Mouse (Mus musculus) kidney, adult 11 months (tissue): ENCODE data around the gene Gm12794.
"Not testable (repeated sequence)": the region's sequence is repeated elsewhere in the genome, so short reads cannot be mapped to it uniquely, and the experiment has no call there.

Source experiments
- DNase-seq: peaks from one replicate; pipeline ENCODE4 v3.0.0; 2022

Gene Gm12794

DNA sequence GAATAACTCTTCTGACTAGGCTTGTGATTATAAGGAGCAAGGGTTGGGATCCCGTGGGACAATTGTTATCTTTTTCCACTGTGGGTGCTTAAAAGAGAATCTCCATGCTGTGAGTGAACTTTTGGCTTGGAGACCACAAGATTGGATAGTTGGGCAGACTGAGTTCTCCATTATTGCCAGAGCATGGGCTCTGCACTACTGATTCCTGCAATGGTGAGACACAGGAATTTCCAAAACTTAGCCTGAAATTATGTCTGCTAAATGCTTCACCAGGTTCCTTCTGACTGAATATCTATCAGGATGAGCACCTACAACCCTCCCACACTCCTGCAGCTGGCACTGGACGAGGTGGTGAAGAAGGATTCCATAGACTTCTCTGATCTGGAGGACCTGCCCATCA is at the start of gene Gm12794:
Gm12794 (plus strand) TSS at position 301 of the 400 bp plus-strand sequence.
- DNase-seq, result not testable (repeated sequence)

DNA sequence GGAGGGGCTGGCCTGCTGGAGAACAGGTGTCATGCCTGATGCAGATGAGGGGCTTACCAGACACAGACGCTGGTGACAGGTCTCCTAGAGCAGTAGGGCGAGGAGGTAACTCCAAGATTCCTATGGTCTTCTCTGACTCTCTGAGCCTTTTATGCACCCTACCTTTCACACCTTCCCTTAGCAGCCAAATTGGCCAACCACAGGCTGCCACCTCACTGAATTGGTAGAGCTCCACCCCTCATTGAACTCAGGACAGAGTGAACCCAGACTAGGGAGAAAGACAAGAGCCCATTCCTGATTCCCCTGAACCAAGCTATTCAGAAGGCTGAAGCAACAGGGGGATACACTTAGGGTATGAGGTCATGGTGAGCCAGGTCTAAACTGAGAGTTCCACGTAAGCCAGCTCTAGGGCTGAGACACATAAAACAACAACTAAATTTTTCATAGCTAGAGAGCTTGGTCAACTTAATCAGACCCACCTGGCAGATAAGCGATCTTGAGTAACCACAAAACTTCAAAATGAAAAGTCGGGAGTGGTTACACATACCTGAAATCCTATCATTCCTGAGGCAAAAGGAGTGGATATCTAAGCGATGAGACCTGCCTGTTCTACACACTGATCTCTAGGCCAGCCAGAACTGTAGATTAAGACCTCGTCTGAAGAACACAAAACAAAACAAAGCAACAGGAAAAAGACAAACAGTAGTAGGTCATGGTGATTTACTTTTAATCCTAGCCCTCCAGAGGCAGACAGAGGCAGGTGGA is 46.4 kb upstream of the Gm12794 start, which contains the start of gene C130073F10Rik:
C130073F10Rik (minus strand) TSS at position 134 of the 765 bp plus-strand sequence.
- DNase-seq, result no peak

DNA sequence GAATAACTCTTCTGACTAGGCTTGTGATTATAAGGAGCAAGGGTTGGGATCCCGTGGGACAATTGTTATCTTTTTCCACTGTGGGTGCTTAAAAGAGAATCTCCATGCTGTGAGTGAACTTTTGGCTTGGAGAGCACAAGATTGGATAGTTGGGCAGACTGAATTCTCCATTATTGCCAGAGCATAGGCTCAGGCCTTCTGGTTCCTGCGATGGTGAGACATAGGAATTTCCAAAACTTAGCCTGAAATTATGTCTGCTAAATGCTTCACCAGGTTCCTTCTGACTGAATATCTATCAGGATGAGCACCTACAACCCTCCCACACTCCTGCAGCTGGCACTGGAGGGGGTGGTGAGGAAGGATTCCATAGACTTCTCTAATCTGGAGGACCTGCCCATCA is 31.4 kb upstream of the Gm12794 start, which contains the start of gene Gm12800:
Gm12800 (plus strand) TSS at position 301 of the 400 bp plus-strand sequence.
- DNase-seq, result not testable (repeated sequence)

DNA sequence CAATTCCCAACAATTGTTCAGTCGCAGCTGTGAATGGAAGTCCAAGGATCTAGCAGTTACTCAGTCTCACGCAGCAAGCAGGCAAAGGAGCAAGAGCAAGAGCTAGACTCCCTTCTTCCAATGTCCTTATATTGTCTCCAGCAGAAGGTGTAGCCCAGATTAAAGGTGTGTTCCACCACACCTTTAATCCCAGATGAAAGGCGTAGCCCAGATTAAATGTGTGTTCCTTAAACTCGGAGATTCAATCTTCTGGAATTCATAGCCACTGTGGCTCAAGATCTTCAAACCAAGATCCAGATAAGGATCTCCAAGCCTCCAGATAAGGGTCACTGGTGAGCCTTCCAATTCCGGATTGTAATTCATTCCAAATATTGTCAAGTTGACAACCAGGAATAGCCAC is 40.7 kb downstream of the Gm12794 start, which contains the start of gene Gm12790:
Gm12790 (minus strand) TSS at position 101 of the 400 bp plus-strand sequence.
- not testable (repeated sequence) for DNase-seq

DNA sequence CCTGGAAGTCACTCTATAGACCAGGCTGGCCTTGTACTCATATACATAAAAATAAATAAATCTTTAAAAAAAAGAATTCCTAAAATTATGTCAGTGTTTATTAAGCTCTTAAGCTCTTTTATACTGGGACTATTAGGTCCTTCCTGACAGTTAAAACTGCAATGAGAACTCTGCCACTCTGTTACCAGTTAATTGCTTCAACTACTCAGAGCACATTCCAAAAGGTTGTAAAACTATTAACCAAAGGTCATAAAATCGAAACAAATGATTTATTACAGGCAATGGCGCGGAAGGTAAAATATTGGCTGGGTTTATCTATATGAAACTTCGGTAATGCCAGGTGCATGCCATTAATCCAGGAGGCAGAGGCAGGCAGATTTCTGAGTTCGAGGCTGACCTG is 45.5 kb downstream of the Gm12794 start:
- DNase-seq, result no peak

DNA sequence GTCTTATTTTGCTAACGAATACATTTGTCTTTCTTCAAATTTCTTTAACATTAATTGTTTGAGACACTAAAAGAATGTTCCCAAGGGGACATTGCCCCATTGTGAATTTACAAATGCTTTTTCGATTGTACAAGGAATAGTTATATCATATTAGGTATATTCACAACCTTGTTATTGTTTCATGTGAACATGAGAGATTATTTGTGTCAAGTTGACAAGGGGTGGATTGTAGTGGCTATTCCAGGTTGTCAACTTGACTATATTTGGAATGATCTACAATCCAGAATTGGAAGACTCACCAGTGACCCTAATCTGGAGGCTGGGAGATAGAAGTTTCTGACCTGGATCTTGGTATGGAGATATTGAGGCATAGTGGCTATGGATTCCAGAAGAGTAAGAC is 46.1 kb downstream of the Gm12794 start, which contains the start of gene Gm12789:
Gm12789 (plus strand) TSS at position 301 of the 400 bp plus-strand sequence.
- not testable (repeated sequence) for DNase-seq
